Mouse (Mus musculus) T-helper 2 cell (primary cell): Measurements from ENCODE around the gene Htra3.

ENCODE experiments used
- in situ Hi-C: fragments of 300-600 bp; cut with MboI, MseI; formaldehyde crosslinking; loops from one replicate; pipeline ENCODE4 v1.15.1; 2025; ENCODE audit warnings: high pct_unique_total_duplicates

The Htra3 gene

GRCm38 (mm10) chr5:35655753-35656485 is 23.7 kb downstream of the Htra3 start:
- in situ Hi-C loops, result no loop called here

GRCm38 (mm10) chr5:35653743-35654395 is 25.7 kb downstream of the Htra3 start:
- in situ Hi-C loops, result no loop called here

GRCm38 (mm10) chr5:35652872-35653271 is 26.7 kb downstream of the Htra3 start:
- in situ Hi-C loops, result no loop called here

- in situ Hi-C loops, result no loop called here
Observed at GRCm38 (mm10) chr5:35652319-35652718, 27.3 kb downstream of the Htra3 start.

- in situ Hi-C loops, result no loop called here
Observed at GRCm38 (mm10) chr5:35648230-35648629, 31.4 kb downstream of the Htra3 start.

- in situ Hi-C loops, result no loop called here
Observed at GRCm38 (mm10) chr5:35647562-35647961, 32.0 kb downstream of the Htra3 start.

- in situ Hi-C loops, result no loop called here
Observed at GRCm38 (mm10) chr5:35646927-35647326, 32.7 kb downstream of the Htra3 start.

GRCm38 (mm10) chr5:35645938-35646493 is 33.6 kb downstream of the Htra3 start:
- in situ Hi-C loops, result no loop called here

GRCm38 (mm10) chr5:35644082-35644481 is 35.5 kb downstream of the Htra3 start:
- in situ Hi-C loops, result no loop called here

- in situ Hi-C loops, result no loop called here
Observed at GRCm38 (mm10) chr5:35643401-35644048, 36.1 kb downstream of the Htra3 start.

- in situ Hi-C loops, result no loop called here
Observed at GRCm38 (mm10) chr5:35641961-35642584, 37.5 kb downstream of the Htra3 start.

GRCm38 (mm10) chr5:35636016-35636415 is 43.6 kb downstream of the Htra3 start:
- in situ Hi-C loops, result no loop called here

GRCm38 (mm10) chr5:35632841-35633240 is 46.7 kb downstream of the Htra3 start:
- in situ Hi-C loops, result no loop called here

- in situ Hi-C loops, result no loop called here
Observed at GRCm38 (mm10) chr5:35631755-35632154, 47.8 kb downstream of the Htra3 start.

GRCm38 (mm10) chr5:35631224-35631623 is 48.4 kb downstream of the Htra3 start:
- in situ Hi-C loops, result no loop called here

GRCm38 (mm10) chr5:35630706-35631105 is 48.9 kb downstream of the Htra3 start:
- in situ Hi-C loops, result no loop called here

GRCm38 (mm10) chr5:35629333-35629732 is 50.2 kb downstream of the Htra3 start:
- in situ Hi-C loops, result no loop called here

GRCm38 (mm10) chr5:35628685-35629084 is 50.9 kb downstream of the Htra3 start:
- in situ Hi-C loops, result no loop called here

- in situ Hi-C loops, result no loop called here
Observed at GRCm38 (mm10) chr5:35627307-35627840, 52.2 kb downstream of the Htra3 start.

GRCm38 (mm10) chr5:35626408-35626807 is 53.2 kb downstream of the Htra3 start:
- in situ Hi-C loops, result no loop called here

- in situ Hi-C loops, result no loop called here
Observed at GRCm38 (mm10) chr5:35624751-35625239, 54.8 kb downstream of the Htra3 start.

- in situ Hi-C loops, result no loop called here
Observed at GRCm38 (mm10) chr5:35623831-35624230, 55.8 kb downstream of the Htra3 start.
